Mouse (Mus musculus): ENCODE data around the gene Lpp. TPM values are rescaled to one million over a fixed set of nuclear protein-coding genes. Genes with fewer than 3 reads are reported as not detected.

Gene Lpp
- polyA plus RNA-seq, 1 experiment from 2014 or later: 69.5 TPM

DNA sequence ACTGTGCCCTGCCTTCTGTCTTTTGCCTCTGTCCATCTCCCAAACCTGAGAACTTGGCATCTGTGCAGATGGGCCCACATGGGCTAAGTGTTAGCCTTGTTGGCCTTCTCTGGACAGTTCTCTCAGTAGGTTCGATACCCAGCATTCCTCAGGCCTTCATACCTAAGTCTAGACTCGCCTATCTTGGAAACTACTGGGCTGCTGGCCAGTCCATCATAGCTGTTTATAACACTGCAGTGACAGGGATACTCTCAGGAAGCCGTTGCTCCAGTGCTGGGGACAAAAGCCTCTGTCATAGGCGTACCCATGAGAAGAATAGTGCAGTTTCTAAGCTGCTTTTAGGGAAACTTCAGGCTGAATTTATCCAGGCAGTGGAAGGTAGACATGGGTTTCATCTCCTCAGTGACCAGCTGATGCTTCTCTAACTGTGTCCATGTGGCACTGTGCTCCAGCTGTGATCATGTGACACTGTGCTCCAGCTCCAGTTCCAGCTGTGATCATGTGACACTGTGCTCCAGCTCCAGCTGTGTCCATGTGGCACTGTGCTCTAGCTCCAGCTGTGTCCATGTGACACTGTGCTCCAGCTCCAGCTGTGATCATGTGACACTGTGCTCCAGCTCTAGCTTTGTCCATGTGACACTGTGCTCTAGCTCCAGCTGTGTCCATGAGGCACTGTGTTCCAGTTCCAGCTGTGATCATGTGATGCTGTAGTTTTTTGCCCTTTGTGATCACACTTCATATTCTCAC is 99.1 kb downstream of the Lpp start:
- WGBS: 54% methylated on average over 4 of the region's 4 CpGs
- H3K36me3 ChIP-seq: no peaks in the 10 kb centered on the region
- H3K9ac ChIP-seq: no peak overlapping the region
- H3K4me2 ChIP-seq: no peak overlapping the region
- H3K4me1 ChIP-seq: peaks cover 43% of the 10 kb centered on the region
- no peaks in the 10 kb centered on the region for H3K9me3 ChIP-seq
- no peak for ATAC-seq (ENCODE audit: insufficient read depth, low FRiP score, low read depth)
- no peak overlapping the region for H3K4me3 ChIP-seq (replicated peaks)
- H3K27ac ChIP-seq: no peak overlapping the region
- H3K27me3 ChIP-seq (replicated peaks): no peaks in the 10 kb centered on the region

GRCm38 (mm10) chr16:24494531-24494930 is 101.2 kb downstream of the Lpp start:
- Histone ChIP-seq H3K9ac (no peak overlapping the region), H3K27ac (peak overlapping the region; percentile 75)
- WGBS: 45% methylated on average over 6 of the region's 6 CpGs

GRCm38 (mm10) chr16:24495461-24495860 is 102.2 kb downstream of the Lpp start:
- no peak overlapping the region for H3K4me3 ChIP-seq (replicated peaks)
- no peak for ATAC-seq (ENCODE audit: insufficient read depth, low FRiP score, low read depth)
- peak overlapping the region; percentile 75; the same call in 1 of the 2 replicates for H3K27ac ChIP-seq
- H3K27me3 ChIP-seq (replicated peaks): no peaks in the 10 kb centered on the region
- 83% methylated on average over 4 of the region's 4 CpGs for WGBS
- H3K4me2 ChIP-seq: no peak overlapping the region
- H3K4me1 ChIP-seq: peaks cover 18% of the 10 kb centered on the region
- no peak overlapping the region for H3K9ac ChIP-seq
- no peaks in the 10 kb centered on the region for H3K36me3 ChIP-seq
- no peaks in the 10 kb centered on the region for H3K9me3 ChIP-seq

More at GRCm38 (mm10) chr16:24494531-24494930, 101.2 kb downstream of the Lpp start:
- H3K4me2 ChIP-seq: no peak overlapping the region
- ATAC-seq (ENCODE audit: insufficient read depth, low FRiP score, low read depth): no peak
- H3K9me3 ChIP-seq: no peaks in the 10 kb centered on the region
- no peak overlapping the region for H3K4me3 ChIP-seq (replicated peaks)
- no peaks in the 10 kb centered on the region for H3K36me3 ChIP-seq
- no peaks in the 10 kb centered on the region for H3K27me3 ChIP-seq (replicated peaks)
- H3K4me1 ChIP-seq: peaks cover 26% of the 10 kb centered on the region

DNA sequence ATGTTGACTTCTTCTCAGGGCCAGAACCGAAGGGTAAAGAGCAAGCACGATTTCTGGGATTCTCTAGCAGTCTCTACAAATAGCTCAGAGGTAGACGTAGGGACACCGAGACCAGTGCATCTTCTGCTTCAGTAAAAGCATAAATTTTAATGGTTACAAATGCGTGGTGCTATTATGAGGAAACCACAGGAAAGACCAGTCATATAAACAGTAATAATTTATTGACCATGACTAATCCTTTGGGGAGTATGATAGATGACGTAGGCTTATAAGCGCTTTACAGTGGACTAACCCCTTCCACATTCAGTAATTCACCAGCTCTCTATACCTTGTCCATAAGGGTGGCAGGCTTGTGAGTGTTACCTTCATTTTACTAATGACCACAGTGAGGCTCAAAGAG is 103.3 kb downstream of the Lpp start:
- WGBS: 57% methylated on average over 7 of the region's 7 CpGs
- Histone ChIP-seq H3K4me3 (replicated peaks) (no peak overlapping the region), H3K27ac (no peak overlapping the region), H3K4me1 (peaks cover 9% of the 10 kb centered on the region), H3K9me3 (no peaks in the 10 kb centered on the region), H3K36me3 (no peaks in the 10 kb centered on the region), H3K27me3 (replicated peaks) (no peaks in the 10 kb centered on the region), H3K4me2 (no peak overlapping the region), H3K9ac (no peak overlapping the region)
- no peak for ATAC-seq (ENCODE audit: insufficient read depth, low FRiP score, low read depth)

DNA sequence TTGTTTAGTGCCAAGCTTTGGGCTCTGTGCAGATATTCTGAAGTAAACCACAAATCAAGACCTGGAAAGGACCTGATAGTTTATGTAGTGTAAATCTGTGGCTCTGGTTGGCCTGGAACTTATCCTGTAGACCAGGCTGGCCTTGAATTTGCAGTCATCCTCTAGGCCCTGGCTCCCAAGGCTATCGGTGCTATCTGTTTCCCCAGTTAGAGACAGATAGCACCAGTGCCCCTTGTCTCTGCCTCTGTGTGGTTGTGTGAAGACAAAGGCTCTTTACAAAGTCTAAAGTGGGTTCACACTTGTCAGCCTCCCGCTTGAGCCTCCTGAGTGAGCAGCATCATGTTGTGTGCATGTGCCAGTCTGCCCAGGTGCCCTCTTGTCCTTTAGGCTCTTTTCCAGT is 104.1 kb downstream of the Lpp start:
- Histone ChIP-seq H3K9me3 (no peaks in the 10 kb centered on the region), H3K27me3 (replicated peaks) (no peaks in the 10 kb centered on the region), H3K36me3 (no peaks in the 10 kb centered on the region), H3K4me3 (replicated peaks) (no peak overlapping the region), H3K4me2 (no peak overlapping the region), H3K9ac (no peak overlapping the region), H3K27ac (no peak overlapping the region), H3K4me1 (0 out of 2 replicates have a peak, but pooled peaks cover 3% of the 10 kb centered on the region)
- 82% methylated on average over 2 of the region's 2 CpGs for WGBS
- ATAC-seq (ENCODE audit: insufficient read depth, low FRiP score, low read depth): no peak

GRCm38 (mm10) chr16:24498103-24498659 is 104.9 kb downstream of the Lpp start:
- Histone ChIP-seq H3K4me1 (0 out of 2 replicates have a peak, but pooled peaks cover 3% of the 10 kb centered on the region), H3K9ac (no peak overlapping the region), H3K4me2 (no peak overlapping the region), H3K9me3 (no peaks in the 10 kb centered on the region), H3K27me3 (replicated peaks) (no peaks in the 10 kb centered on the region), H3K4me3 (replicated peaks) (no peak overlapping the region), H3K27ac (no peak overlapping the region), H3K36me3 (no peaks in the 10 kb centered on the region)
- ATAC-seq (ENCODE audit: insufficient read depth, low FRiP score, low read depth): no peak
- WGBS: 61% methylated on average over 5 of the region's 5 CpGs

- no peak for ATAC-seq (ENCODE audit: insufficient read depth, low FRiP score, low read depth)
- H3K27me3 ChIP-seq (replicated peaks): no peaks in the 10 kb centered on the region
- H3K4me2 ChIP-seq: no peak overlapping the region
- no peak overlapping the region for H3K4me3 ChIP-seq (replicated peaks)
- H3K27ac ChIP-seq: no peak overlapping the region
- WGBS: 72% methylated on average over 6 of the region's 6 CpGs
- no peaks in the 10 kb centered on the region for H3K36me3 ChIP-seq
- H3K9me3 ChIP-seq: no peaks in the 10 kb centered on the region
- no peak overlapping the region for H3K9ac ChIP-seq
- H3K4me1 ChIP-seq: 0 out of 2 replicates have a peak, but pooled peaks cover 3% of the 10 kb centered on the region
Measured at GRCm38 (mm10) chr16:24501197-24501596, 107.9 kb downstream of the Lpp start.

DNA sequence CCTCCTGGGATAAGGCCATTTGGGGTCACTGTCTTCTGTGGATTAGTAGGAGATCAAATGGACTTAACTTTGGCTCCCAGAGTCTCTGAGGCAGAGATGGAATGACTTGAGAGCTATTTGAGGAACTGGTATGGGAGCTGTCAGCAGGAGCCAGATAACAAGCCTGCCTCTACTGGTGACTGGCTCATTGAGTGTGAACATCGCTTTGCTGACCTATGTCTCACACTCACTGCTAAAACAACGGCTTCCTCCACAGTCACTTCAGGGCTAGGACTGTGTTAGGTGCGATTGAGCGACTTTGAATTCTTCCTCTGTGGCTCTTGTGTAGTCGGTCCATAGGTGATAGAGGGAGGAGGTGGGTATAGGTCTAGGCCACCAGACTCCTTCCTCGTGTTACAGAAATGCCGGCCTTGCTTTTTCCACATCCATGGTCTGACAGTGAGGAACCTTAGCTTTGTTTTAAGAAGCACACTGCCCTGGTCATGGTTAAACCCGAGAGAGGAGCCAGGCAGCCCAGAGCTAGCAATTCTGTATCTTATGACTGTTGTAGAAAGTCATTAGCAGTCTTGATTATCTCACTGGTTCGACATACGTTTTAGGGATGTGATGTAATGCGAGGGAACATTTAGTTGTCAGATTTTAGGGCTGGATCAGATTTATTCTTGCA is 108.5 kb downstream of the Lpp start:
- WGBS: 72% methylated on average over 11 of the region's 11 CpGs
- H3K27me3 ChIP-seq (replicated peaks): no peaks in the 10 kb centered on the region
- H3K4me2 ChIP-seq: no peak overlapping the region
- H3K4me3 ChIP-seq (replicated peaks): no peak overlapping the region
- H3K9me3 ChIP-seq: no peaks in the 10 kb centered on the region
- H3K4me1 ChIP-seq: 0 out of 2 replicates have a peak, but pooled peaks cover 3% of the 10 kb centered on the region
- H3K36me3 ChIP-seq: no peaks in the 10 kb centered on the region
- H3K27ac ChIP-seq: no peak overlapping the region
- H3K9ac ChIP-seq: no peak overlapping the region
- no peak for ATAC-seq (ENCODE audit: insufficient read depth, low FRiP score, low read depth)

DNA sequence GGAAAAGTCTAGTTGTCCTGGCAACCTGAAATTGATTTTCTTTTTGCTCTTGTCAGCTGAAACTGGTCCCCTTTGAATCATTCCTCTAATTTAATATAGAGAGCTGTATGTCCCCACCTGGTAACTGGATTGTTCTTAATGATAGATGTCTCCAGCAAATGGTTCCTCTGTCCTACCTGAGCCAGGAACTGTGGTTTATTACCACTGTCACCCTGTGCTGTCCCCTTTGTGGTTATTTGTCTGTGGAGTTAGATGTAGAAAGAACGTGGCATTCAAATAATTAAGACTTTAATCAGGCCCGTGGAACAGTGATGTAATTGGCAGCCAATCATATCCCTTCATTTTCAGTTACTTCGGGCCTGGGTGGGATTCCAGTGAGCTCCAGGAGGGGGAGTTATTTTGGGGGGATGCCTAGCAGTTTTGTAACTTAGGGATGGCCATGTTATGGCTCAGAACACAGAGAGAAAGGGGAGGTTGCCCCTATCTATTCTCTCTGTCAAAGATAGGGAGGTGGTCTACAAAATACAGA is 109.1 kb downstream of the Lpp start:
- Histone ChIP-seq H3K9me3 (no peaks in the 10 kb centered on the region), H3K27me3 (replicated peaks) (no peaks in the 10 kb centered on the region), H3K27ac (no peak overlapping the region), H3K4me1 (0 out of 2 replicates have a peak, but pooled peaks cover 3% of the 10 kb centered on the region), H3K4me3 (replicated peaks) (no peak overlapping the region), H3K9ac (no peak overlapping the region), H3K4me2 (no peak overlapping the region), H3K36me3 (no peaks in the 10 kb centered on the region)
- no peak for ATAC-seq (ENCODE audit: insufficient read depth, low FRiP score, low read depth)
- 78% methylated on average over 3 of the region's 3 CpGs for WGBS

DNA sequence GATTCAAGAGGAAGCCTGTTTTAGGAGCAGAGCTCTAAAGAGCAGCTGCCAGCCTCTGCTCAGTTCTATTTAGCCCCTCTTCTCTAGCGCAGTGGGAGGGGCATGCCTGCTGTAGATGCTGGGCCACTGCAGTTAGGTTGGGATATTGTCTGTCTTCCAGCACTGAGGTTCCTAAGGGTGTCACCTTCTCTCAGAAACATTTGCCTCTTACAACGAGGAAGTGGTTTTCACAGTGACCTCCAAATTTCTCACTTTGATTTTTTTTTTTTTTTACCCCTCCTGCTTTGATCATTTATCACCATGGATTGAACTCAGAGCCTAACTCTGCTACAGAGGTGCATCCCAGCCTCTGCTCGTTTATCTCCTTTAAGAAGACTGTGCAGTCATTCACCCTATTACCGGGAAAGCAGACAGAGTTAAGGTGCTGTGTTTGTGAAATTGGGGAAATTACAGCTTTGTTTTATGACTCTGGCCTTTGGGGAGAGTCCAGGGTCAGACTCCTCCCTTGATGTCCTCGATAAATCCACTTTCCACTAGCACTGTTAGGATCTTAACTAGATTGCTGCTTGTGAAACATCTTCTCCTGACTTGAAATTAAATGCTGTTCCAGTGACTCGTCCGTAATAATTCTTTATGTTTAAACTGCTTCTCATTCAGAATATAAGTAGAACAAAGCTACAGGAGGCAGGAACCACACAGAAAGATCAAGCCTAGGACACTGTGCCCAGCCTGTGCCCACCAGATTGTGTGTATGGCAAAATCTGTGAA is 111.7 kb downstream of the Lpp start:
- Histone ChIP-seq H3K27me3 (replicated peaks) (no peaks in the 10 kb centered on the region), H3K9me3 (no peaks in the 10 kb centered on the region), H3K36me3 (no peaks in the 10 kb centered on the region), H3K4me2 (no peak overlapping the region), H3K4me1 (0 out of 2 replicates have a peak, but pooled peaks cover 3% of the 10 kb centered on the region), H3K4me3 (replicated peaks) (no peak overlapping the region), H3K27ac (no peak overlapping the region), H3K9ac (no peak overlapping the region)
- no peak for ATAC-seq (ENCODE audit: insufficient read depth, low FRiP score, low read depth)
- WGBS: 56% methylated on average over 7 of the region's 7 CpGs

DNA sequence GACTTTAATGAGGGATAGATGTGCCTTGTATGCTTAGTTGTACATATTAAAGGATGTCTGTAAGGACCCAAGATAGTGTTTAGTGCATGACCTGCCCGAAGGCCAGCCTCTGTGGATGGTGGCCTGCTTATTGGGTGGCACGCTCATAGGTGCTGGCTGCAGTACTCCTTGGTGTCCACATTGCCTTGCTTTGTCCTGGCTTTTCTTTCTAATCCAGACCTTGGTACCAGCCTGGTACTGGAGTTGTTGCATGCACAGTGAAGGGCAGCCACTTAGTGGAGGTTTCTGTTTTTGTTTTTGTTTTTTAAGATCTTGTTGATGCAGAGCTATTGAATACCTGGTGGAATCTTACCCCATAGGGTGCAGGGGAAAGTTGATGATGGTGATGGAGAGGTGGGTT is 112.9 kb downstream of the Lpp start:
- H3K4me2 ChIP-seq: no peak overlapping the region
- no peak overlapping the region for H3K27ac ChIP-seq
- H3K36me3 ChIP-seq: no peaks in the 10 kb centered on the region
- H3K9me3 ChIP-seq: no peaks in the 10 kb centered on the region
- no peak for ATAC-seq (ENCODE audit: insufficient read depth, low FRiP score, low read depth)
- H3K4me3 ChIP-seq (replicated peaks): no peak overlapping the region
- no peak overlapping the region for H3K9ac ChIP-seq
- H3K27me3 ChIP-seq (replicated peaks): no peaks in the 10 kb centered on the region
- WGBS: 80% methylated on average over 2 of the region's 2 CpGs
- H3K4me1 ChIP-seq: 0 out of 2 replicates have a peak, but pooled peaks cover 2% of the 10 kb centered on the region

Measured in stomach, embryonic 15.5 days (tissue).